Comparison of ENCODE assay signal across 14 mouse cellular contexts in genomic region chr5:101811296-101812169, GRCm38 (mm10). TPM values are rescaled to one million over a fixed set of nuclear protein-coding genes. Genes with fewer than 3 reads are reported as not detected.
DNase-seq lines count a peak whose midpoint lies in the region; ATAC-seq and TF ChIP-seq lines count a peak whose summit lies in the region.
"Had no signal": no experiment of that assay in that cellular context is flagged by ENCODE, and none has a peak within 500 bp of the region (broad histone marks: within the 10 kb centered on the region; RNA-seq: fewer than 3 reads in every experiment).

No protein-coding gene starts in this region.

- TF ChIP-seq POLR2A in lung, adult 2 months (IDR thresholded peaks at IDR 0.05; ENCODE audit: borderline replicate concordance, extremely low read depth, low read depth, low read length) = no peak

- no peaks in the 10 kb centered on the region for H3K27me3 ChIP-seq in heart, embryonic 10.5 days (ENCODE audit: insufficient read depth, poor library complexity, severe bottlenecking)
- no peaks in the 10 kb centered on the region for H3K27me3 ChIP-seq in forebrain, postnatal 0 days (ENCODE audit: insufficient read depth, low read length)
- H3K27me3 ChIP-seq: forebrain, embryonic 15.5 days; heart, embryonic 15.5 days had no signal

- peak; percentile 15 for DNase-seq in heart, adult 8-10 months (ENCODE audit: low spot score)
- DNase-seq in heart, embryonic 10.5 days (ENCODE audit: low spot score) = no peak
- no peak for DNase-seq in lung, adult 2 months
- no peak for DNase-seq in lung, postnatal 4 days
- peak; percentile 62 to 71 for DNase-seq in cerebellum, adult 18-20 months
- no peak for DNase-seq in forebrain, postnatal 0 days
- DNase-seq in gastrocnemius, postnatal 10 days = no peak
- DNase-seq: kidney, adult 18-20 months; right cerebral cortex, postnatal 14 days; thymus, adult 18-20 months had no signal

- H3K27ac ChIP-seq in heart, embryonic 10.5 days = no peak overlapping the region
- no peak overlapping the region for H3K27ac ChIP-seq in forebrain, postnatal 0 days (ENCODE audit: low read depth, low read length)
- H3K27ac ChIP-seq: embryonic facial prominence, embryonic 10.5 days; forebrain, embryonic 15.5 days; heart, embryonic 15.5 days had no signal

- 87% methylated on average over 6 of the region's 6 CpGs for WGBS in heart, embryonic 10.5 days
- WGBS in lung, adult 2 months = 76% methylated on average over 6 of the region's 6 CpGs
- WGBS in forebrain, postnatal 0 days = 91% methylated on average over 6 of the region's 6 CpGs

- H3K9me3 ChIP-seq in heart, embryonic 10.5 days = no peaks in the 10 kb centered on the region
- no peaks in the 10 kb centered on the region for H3K9me3 ChIP-seq in forebrain, postnatal 0 days (ENCODE audit: low read length)
- H3K9me3 ChIP-seq: embryonic facial prominence, embryonic 10.5 days; forebrain, embryonic 15.5 days; heart, embryonic 15.5 days had no signal

- no peaks in the 10 kb centered on the region for H3K36me3 ChIP-seq in heart, embryonic 10.5 days
- no peaks in the 10 kb centered on the region for H3K36me3 ChIP-seq in forebrain, postnatal 0 days (ENCODE audit: insufficient read depth)
- H3K36me3 ChIP-seq: embryonic facial prominence, embryonic 10.5 days; forebrain, embryonic 15.5 days; heart, embryonic 15.5 days had no signal

- peak; percentile 22; the same call in 1 of the 2 replicates for TF ChIP-seq CTCF in lung, adult 2 months (IDR thresholded peaks at IDR 0.05; ENCODE audit: insufficient read depth, low read length)
- TF ChIP-seq CTCF in forebrain, postnatal 0 days (IDR thresholded peaks at IDR 0.05; ENCODE audit: low read depth) = no peak

- peaks cover 10% of the 10 kb centered on the region for H3K4me1 ChIP-seq in heart, embryonic 10.5 days
- no peaks in the 10 kb centered on the region for H3K4me1 ChIP-seq in lung, adult 2 months (ENCODE audit: control insufficient read depth, insufficient read depth, low read length)
- H3K4me1 ChIP-seq in forebrain, postnatal 0 days (ENCODE audit: insufficient read depth) = no peaks in the 10 kb centered on the region
- H3K4me1 ChIP-seq: forebrain, embryonic 15.5 days had no signal

- ATAC-seq in megakaryocyte-erythroid progenitor cell, adult 5-6 weeks (replicated peaks; ENCODE audit: low FRiP score, low TSS enrichment, poor library complexity, severe bottlenecking) = 0 out of 2 replicates have a peak, but pooled peaks have one; percentile 65
- ATAC-seq in forebrain, postnatal 0 days = no peak
- ATAC-seq: forebrain, embryonic 15.5 days had no signal

- no peak overlapping the region for H3K4me2 ChIP-seq in forebrain, postnatal 0 days (ENCODE audit: low read depth)
- H3K4me2 ChIP-seq: forebrain, embryonic 15.5 days; heart, embryonic 15.5 days had no signal

- no peak overlapping the region for H3K4me3 ChIP-seq in heart, embryonic 10.5 days
- no peak overlapping the region for H3K4me3 ChIP-seq in lung, adult 2 months (replicated peaks; ENCODE audit: extremely low read depth, low read depth, low read length)
- no peak overlapping the region for H3K4me3 ChIP-seq in forebrain, postnatal 0 days (ENCODE audit: low read depth, low read length)
- H3K4me3 ChIP-seq: embryonic facial prominence, embryonic 10.5 days; forebrain, embryonic 15.5 days; heart, embryonic 15.5 days had no signal

- no peak overlapping the region for H3K9ac ChIP-seq in forebrain, postnatal 0 days
- H3K9ac ChIP-seq: forebrain, embryonic 15.5 days; heart, embryonic 15.5 days had no signal

RNA-seq across cellular contexts. Expression of gene Cds1, which starts 46.6 kb away (rescaled TPM):
- total RNA-seq in heart, adult 8-10 months (2022) = 10 to 100 TPM; 26.9 to 45.0 (median 34.1) TPM
- polyA plus RNA-seq in heart, embryonic 10.5 days (2016; fragmentation: Nextera tagmentation; extraction: Ambion mirVana) = 0.42 and 0.64 TPM in 2 replicates
- 23.6 TPM in 2 replicates for polyA plus RNA-seq in lung, adult 2 months (2012; rRNA removed)
- not detected in 2 replicates for total RNA-seq in megakaryocyte-erythroid progenitor cell, adult 5-6 weeks (2014; fragmentation: Nextera tagmentation)
- 0.23 TPM in 1 of 2 replicates, not detected in the other for total RNA-seq in megakaryocyte-erythroid progenitor cell, adult 5-6 weeks (2017)
- total RNA-seq in forebrain, postnatal 0 days (2014; rRNA removed) = 11.8 and 13.5 TPM in 2 replicates
- polyA plus RNA-seq in forebrain, postnatal 0 days (2015; fragmentation: Nextera tagmentation; extraction: Ambion mirVana) = 6.5 and 9.6 TPM in 2 replicates
- 1 to 10 TPM; 1.4 to 1.5 TPM for total RNA-seq in gastrocnemius, postnatal 10 days (2021)

Comparison
In these comparisons a context has a peak if more than half of its experiments do, and no peak if none do; other contexts are left out.
1. DNase-seq: peak in heart, adult 8-10 months (single experiment) and cerebellum, adult 18-20 months (2 of 2); none in heart, embryonic 10.5 days (single experiment), lung, adult 2 months (single experiment), lung, postnatal 4 days (0 of 2), forebrain, postnatal 0 days (single experiment) and gastrocnemius, postnatal 10 days (single experiment).